In the genomic region with DNA sequence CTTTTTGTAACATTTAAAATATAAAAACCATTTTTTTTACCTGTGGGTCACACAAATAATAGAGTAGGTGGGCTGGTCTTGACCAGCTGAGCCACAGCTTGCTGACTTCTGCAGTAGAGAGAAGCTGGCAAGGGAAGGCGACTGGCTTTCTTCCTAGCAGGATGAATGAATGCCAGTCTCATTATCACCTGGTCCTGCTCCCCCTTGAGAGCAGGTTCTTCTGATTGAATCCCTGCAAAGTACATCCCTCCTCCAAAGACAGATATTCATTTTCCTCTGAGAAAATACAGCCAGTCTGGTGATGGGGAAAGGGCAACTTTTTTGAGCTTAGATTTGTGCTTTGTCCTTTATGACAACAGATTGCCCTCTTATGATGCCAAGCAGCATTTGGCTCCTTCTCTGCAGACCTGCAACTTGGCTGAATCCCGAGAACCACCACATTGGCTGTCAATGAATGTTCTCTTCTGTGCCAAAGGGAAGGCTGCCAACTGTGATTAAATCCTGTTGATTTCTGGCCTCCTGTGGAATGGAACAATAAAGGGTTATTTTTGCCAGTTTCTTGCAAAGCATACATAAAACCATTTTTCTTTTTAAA, we compare ENCODE assay signal across 8 mouse cellular contexts.
DNase-seq lines count a peak whose midpoint lies in the region; ATAC-seq lines count a peak whose summit lies in the region.

No protein-coding gene starts in this region.

- DNase-seq in heart, adult 18-20 months = peak; percentile 49 to 53
- DNase-seq in heart, postnatal 14 days = peak; percentile 11 to 52
- DNase-seq in left cerebral cortex, adult 8-10 months (ENCODE audit: low spot score in 2 of 2) = peak; percentile 5 to 33
- no peak for DNase-seq in urinary bladder, adult 2 months (ENCODE audit: low spot score)
- no peak for DNase-seq in urinary bladder, postnatal 4 days (ENCODE audit: low spot score in 2 of 2)
- DNase-seq in spleen, postnatal 36 days (ENCODE audit: low spot score in 2 of 2) = no peak

- H3K4me2 ChIP-seq in heart, embryonic 12.5 days = no peak overlapping the region

- H3K27me3 ChIP-seq in heart, embryonic 12.5 days (replicated peaks) = no peaks in the 10 kb centered on the region

- intact Hi-C loops in heart, postnatal 14 days (cut with DNase I) = loop anchor here (5.0 kb wide), 1 partner anchor 171 kb away; no protein-coding TSS in a partner anchor

- no peaks in the 10 kb centered on the region for H3K36me3 ChIP-seq in heart, embryonic 12.5 days

- 0 out of 2 replicates have a peak, but pooled peaks cover 4% of the 10 kb centered on the region for H3K4me1 ChIP-seq in heart, embryonic 12.5 days (replicated peaks)

- no peak overlapping the region for H3K9ac ChIP-seq in heart, embryonic 12.5 days

- WGBS in heart, embryonic 12.5 days = 59% methylated on average over 2 of the region's 2 CpGs

- no peaks in the 10 kb centered on the region for H3K9me3 ChIP-seq in heart, embryonic 12.5 days (replicated peaks)

- ATAC-seq in heart, embryonic 12.5 days (ENCODE audit: insufficient number of reproducible peaks, low FRiP score) = no peak
- peak; percentile 88 for ATAC-seq in cerebellum, adult (ENCODE audit: insufficient number of reproducible peaks, low FRiP score, low TSS enrichment)

- no peak overlapping the region for H3K27ac ChIP-seq in heart, embryonic 12.5 days (ENCODE audit: poor library complexity, severe bottlenecking)

- no peak overlapping the region for H3K4me3 ChIP-seq in heart, embryonic 12.5 days

Comparison
In these comparisons a context has a peak if more than half of its experiments do, and no peak if none do; other contexts are left out.
1. DNase-seq: peak in heart, adult 18-20 months (2 of 2), heart, postnatal 14 days (2 of 2) and left cerebral cortex, adult 8-10 months (2 of 2); none in urinary bladder, adult 2 months (single experiment), urinary bladder, postnatal 4 days (0 of 2) and spleen, postnatal 36 days (0 of 2).